Mouse (Mus musculus): Measurements from ENCODE around the gene Mrpl12. TPM values are rescaled to one million over a fixed set of nuclear protein-coding genes. Genes with fewer than 3 reads are reported as not detected.

Mrpl12 gene
- polyA plus RNA-seq, 1 experiment from 2014 or later: 145 TPM

DNA sequence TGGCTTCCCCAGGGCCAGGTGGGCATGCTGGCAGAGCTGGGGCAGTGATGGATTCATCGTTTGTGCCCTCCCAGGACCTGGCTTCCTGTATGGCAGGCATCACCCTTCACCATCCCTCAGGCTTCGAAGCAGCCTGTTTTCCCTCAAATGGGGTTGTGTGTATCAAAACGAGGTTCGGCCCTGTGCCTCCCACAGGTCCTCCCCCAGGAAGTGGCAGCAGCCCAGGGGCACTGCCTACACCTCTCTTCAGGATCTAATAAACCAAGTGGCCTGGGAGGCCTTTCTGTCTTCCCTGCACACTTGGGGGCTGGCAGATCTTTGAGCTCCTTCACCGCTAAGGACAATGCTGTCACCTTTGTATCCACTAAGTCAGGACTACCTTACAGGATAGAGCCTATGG is 14.5 kb downstream of the Mrpl12 start:
- Histone ChIP-seq H3K9ac (ENCODE audit: low read length) (no peak overlapping the region), H3K4me3 (replicated peaks; ENCODE audit: low read length) (no peak overlapping the region), H3K9me3 (replicated peaks; ENCODE audit: control insufficient read depth, low read length) (no peaks in the 10 kb centered on the region), H3K27me3 (ENCODE audit: control insufficient read depth, insufficient read depth, low read length) (no peaks in the 10 kb centered on the region), H3K4me1 (ENCODE audit: control insufficient read depth, insufficient read depth, low read length) (peaks cover 11% of the 10 kb centered on the region; the same call in 1 of the 2 replicates), H3K4me2 (ENCODE audit: low read depth, low read length) (no peak overlapping the region), H3K36me3 (ENCODE audit: control insufficient read depth, insufficient read depth, low read length) (peaks cover 9% of the 10 kb centered on the region), H3K27ac (ENCODE audit: low read length) (peak overlapping the region; percentile 86; the same call in 1 of the 2 replicates)
- WGBS: 85% methylated on average over 5 of the region's 5 CpGs
- no peak for ATAC-seq (ENCODE audit: insufficient read depth, low FRiP score)

DNA sequence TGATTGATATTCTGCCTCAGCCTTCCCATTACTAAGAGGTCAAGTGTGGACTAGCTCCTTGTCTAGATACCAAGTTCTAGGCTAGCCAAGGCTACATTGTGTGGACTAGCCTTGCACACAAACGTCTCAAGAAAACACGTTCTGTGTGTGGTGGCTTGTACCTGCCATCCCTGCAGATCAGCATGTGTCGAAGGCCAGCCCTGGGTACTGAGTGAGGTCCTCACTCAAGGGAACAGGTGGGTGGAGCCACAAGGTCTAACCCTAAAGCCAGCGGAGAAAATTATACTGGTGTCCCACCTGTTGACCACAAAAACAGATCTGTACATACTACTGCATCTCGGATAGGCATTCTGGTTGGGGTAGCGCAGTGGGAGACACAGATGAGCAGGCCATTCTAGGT is 15.5 kb downstream of the Mrpl12 start:
- H3K27me3 ChIP-seq (ENCODE audit: control insufficient read depth, insufficient read depth, low read length): no peaks in the 10 kb centered on the region
- no peak overlapping the region for H3K4me3 ChIP-seq (replicated peaks; ENCODE audit: low read length)
- ATAC-seq (ENCODE audit: insufficient read depth, low FRiP score): peak; percentile 15; the same call in 1 of the 2 replicates
- 67% methylated on average over 6 of the region's 6 CpGs for WGBS
- H3K9ac ChIP-seq (ENCODE audit: low read length): peak overlapping the region; percentile 20
- H3K27ac ChIP-seq (ENCODE audit: low read length): peak overlapping the region; percentile 86
- H3K36me3 ChIP-seq (ENCODE audit: control insufficient read depth, insufficient read depth, low read length): peaks cover 5% of the 10 kb centered on the region
- no peak overlapping the region for H3K4me2 ChIP-seq (ENCODE audit: low read depth, low read length)
- H3K9me3 ChIP-seq (replicated peaks; ENCODE audit: control insufficient read depth, low read length): no peaks in the 10 kb centered on the region
- H3K4me1 ChIP-seq (ENCODE audit: control insufficient read depth, insufficient read depth, low read length): peaks cover 10% of the 10 kb centered on the region; the same call in 1 of the 2 replicates

DNA sequence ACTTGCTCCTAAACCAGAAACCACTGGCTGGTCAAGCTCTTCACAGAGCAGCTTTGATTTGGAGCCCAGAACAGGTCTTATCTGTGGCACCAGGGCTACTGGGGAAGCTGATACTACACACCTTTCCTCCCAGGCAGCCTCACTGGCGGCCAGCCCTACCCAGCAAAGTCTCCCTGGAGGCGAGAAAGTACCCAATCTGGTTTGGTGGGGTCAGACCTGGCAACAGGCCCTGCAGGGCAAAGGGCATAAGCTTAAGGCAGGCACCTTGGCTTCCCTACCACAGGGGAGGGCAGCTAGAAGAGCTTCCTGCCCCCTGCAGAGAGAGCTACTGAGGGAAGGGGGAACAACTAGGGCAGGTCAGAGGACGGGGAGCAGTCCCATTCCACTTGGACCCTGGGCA is 15.9 kb downstream of the Mrpl12 start:
- Histone ChIP-seq H3K4me1 (ENCODE audit: control insufficient read depth, insufficient read depth, low read length) (peaks cover 10% of the 10 kb centered on the region; the same call in 1 of the 2 replicates), H3K4me2 (ENCODE audit: low read depth, low read length) (no peak overlapping the region), H3K27me3 (ENCODE audit: control insufficient read depth, insufficient read depth, low read length) (no peaks in the 10 kb centered on the region), H3K9ac (ENCODE audit: low read length) (peak overlapping the region; percentile 20), H3K36me3 (ENCODE audit: control insufficient read depth, insufficient read depth, low read length) (peaks cover 2% of the 10 kb centered on the region; the same call in 1 of the 2 replicates), H3K9me3 (replicated peaks; ENCODE audit: control insufficient read depth, low read length) (no peaks in the 10 kb centered on the region), H3K4me3 (replicated peaks; ENCODE audit: low read length) (no peak overlapping the region), H3K27ac (ENCODE audit: low read length) (peak overlapping the region; percentile 86)
- peak; percentile 89; the same call in 1 of the 2 replicates for ATAC-seq (ENCODE audit: insufficient read depth, low FRiP score)
- 15% methylated on average over 3 of the region's 3 CpGs for WGBS

DNA sequence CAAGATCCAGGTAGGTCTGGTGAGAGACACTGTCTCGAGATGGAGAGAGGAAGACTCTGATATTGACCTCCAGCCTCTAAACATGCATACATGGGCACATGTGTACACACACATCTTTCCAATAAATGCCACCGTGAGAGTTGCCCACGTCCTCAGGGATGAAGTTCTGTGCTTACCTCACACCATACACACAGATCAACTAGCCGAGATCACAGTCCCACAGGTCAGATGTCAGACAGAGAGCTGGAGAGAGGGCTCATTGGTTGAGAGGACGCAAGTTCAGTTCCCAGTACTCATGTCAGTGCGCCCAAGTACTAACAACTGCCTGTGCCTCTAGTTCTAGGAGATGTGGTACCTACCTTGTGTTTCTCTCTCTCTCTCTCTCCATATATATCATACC is 16.6 kb downstream of the Mrpl12 start:
- no peak overlapping the region for H3K4me2 ChIP-seq (ENCODE audit: low read depth, low read length)
- H3K27ac ChIP-seq (ENCODE audit: low read length): peak overlapping the region; percentile 86; the same call in 1 of the 2 replicates
- H3K9me3 ChIP-seq (replicated peaks; ENCODE audit: control insufficient read depth, low read length): no peaks in the 10 kb centered on the region
- 60% methylated on average over 6 of the region's 6 CpGs for WGBS
- H3K9ac ChIP-seq (ENCODE audit: low read length): no peak overlapping the region
- H3K4me1 ChIP-seq (ENCODE audit: control insufficient read depth, insufficient read depth, low read length): peaks cover 10% of the 10 kb centered on the region; the same call in 1 of the 2 replicates
- H3K36me3 ChIP-seq (ENCODE audit: control insufficient read depth, insufficient read depth, low read length): no peaks in the 10 kb centered on the region
- H3K4me3 ChIP-seq (replicated peaks; ENCODE audit: low read length): no peak overlapping the region
- ATAC-seq (ENCODE audit: insufficient read depth, low FRiP score): no peak
- H3K27me3 ChIP-seq (ENCODE audit: control insufficient read depth, insufficient read depth, low read length): no peaks in the 10 kb centered on the region

DNA sequence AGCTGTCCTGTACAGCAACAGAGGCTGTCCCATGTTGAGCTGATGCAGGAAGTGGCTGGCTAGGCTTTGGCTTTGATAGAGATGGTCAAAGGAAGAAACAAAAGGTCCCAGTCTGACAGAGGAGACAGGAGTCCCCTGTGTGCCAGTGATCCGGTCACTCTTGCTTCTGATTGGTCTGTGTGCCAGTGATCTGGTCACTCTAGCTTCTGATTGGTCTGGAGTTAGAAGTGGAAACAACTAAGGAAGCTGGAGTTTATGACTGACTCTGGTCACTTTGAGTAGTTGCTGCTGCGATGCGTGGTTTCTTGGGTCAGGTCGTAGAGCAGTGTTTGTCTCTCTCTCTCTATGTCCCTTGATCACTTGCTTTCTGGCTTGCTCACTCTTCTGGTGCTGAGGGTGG is 17.3 kb downstream of the Mrpl12 start:
- Histone ChIP-seq H3K9ac (ENCODE audit: low read length) (no peak overlapping the region), H3K4me2 (ENCODE audit: low read depth, low read length) (no peak overlapping the region), H3K36me3 (ENCODE audit: control insufficient read depth, insufficient read depth, low read length) (no peaks in the 10 kb centered on the region), H3K27me3 (ENCODE audit: control insufficient read depth, insufficient read depth, low read length) (no peaks in the 10 kb centered on the region), H3K27ac (ENCODE audit: low read length) (no peak overlapping the region), H3K4me1 (ENCODE audit: control insufficient read depth, insufficient read depth, low read length) (peaks cover 10% of the 10 kb centered on the region; the same call in 1 of the 2 replicates), H3K4me3 (replicated peaks; ENCODE audit: low read length) (no peak overlapping the region), H3K9me3 (replicated peaks; ENCODE audit: control insufficient read depth, low read length) (no peaks in the 10 kb centered on the region)
- no peak for ATAC-seq (ENCODE audit: insufficient read depth, low FRiP score)
- WGBS: 83% methylated on average over 4 of the region's 4 CpGs

DNA sequence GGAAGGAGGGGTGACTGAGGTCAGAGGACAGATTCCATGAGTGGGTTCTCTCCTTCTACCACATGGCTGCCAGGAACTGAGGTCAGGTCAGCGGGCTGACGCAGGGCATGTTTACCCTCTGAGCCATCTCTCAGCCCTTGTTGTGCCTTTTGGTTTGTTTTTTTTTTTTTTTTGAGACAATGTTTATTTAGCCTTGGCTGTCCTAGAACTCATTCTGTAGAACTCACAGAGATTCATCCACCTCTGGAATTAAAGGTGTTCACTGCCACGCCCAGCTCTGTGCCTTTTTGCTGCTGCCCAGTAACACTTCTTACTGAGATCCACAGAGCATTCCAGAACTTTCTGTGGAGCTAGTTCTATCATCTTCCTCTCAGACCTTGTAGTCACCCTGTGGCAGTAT is 21.2 kb downstream of the Mrpl12 start:
- no peak overlapping the region for H3K27ac ChIP-seq (ENCODE audit: low read length)
- H3K4me1 ChIP-seq (ENCODE audit: control insufficient read depth, insufficient read depth, low read length): peaks cover 12% of the 10 kb centered on the region; the same call in 1 of the 2 replicates
- no peaks in the 10 kb centered on the region for H3K36me3 ChIP-seq (ENCODE audit: control insufficient read depth, insufficient read depth, low read length)
- no peak overlapping the region for H3K4me2 ChIP-seq (ENCODE audit: low read depth, low read length)
- WGBS: 77% methylated on average over 3 of the region's 3 CpGs
- H3K27me3 ChIP-seq (ENCODE audit: control insufficient read depth, insufficient read depth, low read length): no peaks in the 10 kb centered on the region
- H3K4me3 ChIP-seq (replicated peaks; ENCODE audit: low read length): no peak overlapping the region
- no peaks in the 10 kb centered on the region for H3K9me3 ChIP-seq (replicated peaks; ENCODE audit: control insufficient read depth, low read length)
- H3K9ac ChIP-seq (ENCODE audit: low read length): no peak overlapping the region
- ATAC-seq (ENCODE audit: insufficient read depth, low FRiP score): no peak

DNA sequence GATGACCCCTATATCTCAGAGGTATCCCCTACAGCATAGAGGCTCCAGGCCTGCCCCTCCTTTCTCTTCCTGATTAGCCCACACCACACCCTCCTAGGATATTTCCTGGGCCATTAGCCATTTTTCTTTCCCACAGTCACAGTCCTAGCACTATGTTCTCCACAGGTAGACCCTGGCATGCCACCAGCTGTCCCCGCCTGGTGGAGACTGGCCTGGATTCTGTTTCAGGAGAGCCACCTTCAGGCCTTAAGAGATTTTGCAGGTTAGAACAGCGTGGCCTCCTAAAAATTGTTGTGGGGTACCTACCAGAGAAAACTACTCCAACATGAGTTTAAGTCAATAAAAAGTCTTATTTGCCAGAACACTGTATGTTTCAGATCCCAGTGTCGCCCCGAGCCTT is 22.5 kb downstream of the Mrpl12 start:
- H3K4me2 ChIP-seq (ENCODE audit: low read depth, low read length): no peak overlapping the region
- H3K4me3 ChIP-seq (replicated peaks; ENCODE audit: low read length): no peak overlapping the region
- peaks cover 9% of the 10 kb centered on the region; the same call in 1 of the 2 replicates for H3K4me1 ChIP-seq (ENCODE audit: control insufficient read depth, insufficient read depth, low read length)
- 47% methylated on average over 4 of the region's 4 CpGs for WGBS
- peak overlapping the region; percentile 91 for H3K27ac ChIP-seq (ENCODE audit: low read length)
- H3K36me3 ChIP-seq (ENCODE audit: control insufficient read depth, insufficient read depth, low read length): no peaks in the 10 kb centered on the region
- no peaks in the 10 kb centered on the region for H3K9me3 ChIP-seq (replicated peaks; ENCODE audit: control insufficient read depth, low read length)
- H3K27me3 ChIP-seq (ENCODE audit: control insufficient read depth, insufficient read depth, low read length): no peaks in the 10 kb centered on the region
- no peak overlapping the region for H3K9ac ChIP-seq (ENCODE audit: low read length)
- peak; percentile 54; the same call in 1 of the 2 replicates for ATAC-seq (ENCODE audit: insufficient read depth, low FRiP score)

DNA sequence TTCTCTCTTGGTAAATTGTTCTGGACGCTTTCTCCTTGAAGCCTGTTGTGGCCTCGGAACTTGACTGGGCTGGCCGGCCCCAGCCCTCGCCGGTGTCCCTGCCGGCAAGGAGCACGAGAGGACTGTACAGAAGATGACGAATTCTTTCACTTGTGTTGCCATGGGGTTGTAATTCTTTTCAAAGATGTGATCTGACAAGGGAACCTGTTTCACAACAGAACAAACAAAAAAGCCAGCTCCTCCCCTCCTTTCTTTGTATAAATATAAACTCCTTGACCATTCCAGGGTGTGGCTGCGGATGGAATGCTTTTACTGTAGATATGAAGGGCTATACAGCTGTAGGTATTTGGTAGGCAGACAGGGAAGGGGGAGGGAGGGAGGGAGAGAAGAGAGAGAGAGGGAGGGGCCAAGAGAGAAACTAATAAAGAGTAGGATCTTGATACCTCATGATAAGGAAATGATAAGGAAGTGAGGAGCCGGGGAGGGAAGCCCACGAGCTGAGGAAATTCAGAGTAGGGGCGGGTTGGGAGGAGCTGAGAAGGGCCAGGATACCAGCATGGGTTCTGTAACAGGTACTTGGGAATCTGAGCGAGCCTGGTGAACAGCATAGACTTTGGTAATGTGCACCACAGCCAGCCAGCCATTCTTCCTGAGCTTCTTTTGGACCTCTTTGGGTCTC is 23.3 kb downstream of the Mrpl12 start:
- H3K9me3 ChIP-seq (replicated peaks; ENCODE audit: control insufficient read depth, low read length): no peaks in the 10 kb centered on the region
- H3K27me3 ChIP-seq (ENCODE audit: control insufficient read depth, insufficient read depth, low read length): no peaks in the 10 kb centered on the region
- peak; percentile 85 for ATAC-seq (ENCODE audit: insufficient read depth, low FRiP score)
- no peaks in the 10 kb centered on the region for H3K36me3 ChIP-seq (ENCODE audit: control insufficient read depth, insufficient read depth, low read length)
- H3K4me3 ChIP-seq (replicated peaks; ENCODE audit: low read length): no peak overlapping the region
- H3K4me1 ChIP-seq (ENCODE audit: control insufficient read depth, insufficient read depth, low read length): peaks cover 9% of the 10 kb centered on the region; the same call in 1 of the 2 replicates
- 57% methylated on average over 13 of the region's 13 CpGs for WGBS
- H3K4me2 ChIP-seq (ENCODE audit: low read depth, low read length): no peak overlapping the region
- H3K9ac ChIP-seq (ENCODE audit: low read length): no peak overlapping the region
- H3K27ac ChIP-seq (ENCODE audit: low read length): peak overlapping the region; percentile 91

DNA sequence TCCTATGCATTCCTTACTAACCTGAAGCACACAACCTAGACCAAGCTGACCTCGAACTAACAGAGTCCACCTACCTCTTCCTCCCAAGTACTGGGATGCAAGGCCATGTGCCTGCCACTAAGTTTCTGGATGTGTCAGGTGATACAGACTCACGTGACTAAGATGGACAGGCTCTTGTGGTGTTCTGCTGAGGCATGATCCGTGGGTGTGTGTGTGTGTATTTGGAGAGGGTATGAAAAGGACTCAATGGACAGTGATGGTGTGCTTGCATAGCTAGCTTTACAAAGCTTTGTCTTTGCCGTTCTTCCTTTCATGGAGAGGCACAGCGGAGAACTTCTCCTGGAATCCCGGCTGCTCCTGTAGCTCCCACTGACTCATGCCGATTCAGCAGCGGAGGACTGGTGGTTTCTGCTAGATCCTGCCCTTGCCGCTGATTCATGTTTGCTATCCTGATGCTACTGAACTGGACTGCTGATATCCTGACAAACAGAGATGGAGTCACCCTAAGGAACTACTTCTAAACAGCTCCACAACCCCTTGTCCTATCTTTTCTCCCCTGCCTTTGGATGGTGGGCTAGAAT is 24.0 kb downstream of the Mrpl12 start:
- H3K36me3 ChIP-seq (ENCODE audit: control insufficient read depth, insufficient read depth, low read length): no peaks in the 10 kb centered on the region
- peaks cover 9% of the 10 kb centered on the region; the same call in 1 of the 2 replicates for H3K4me1 ChIP-seq (ENCODE audit: control insufficient read depth, insufficient read depth, low read length)
- 65% methylated on average over 9 of the region's 9 CpGs for WGBS
- H3K4me3 ChIP-seq (replicated peaks; ENCODE audit: low read length): no peak overlapping the region
- H3K27ac ChIP-seq (ENCODE audit: low read length): peak overlapping the region; percentile 89
- no peaks in the 10 kb centered on the region for H3K27me3 ChIP-seq (ENCODE audit: control insufficient read depth, insufficient read depth, low read length)
- H3K9me3 ChIP-seq (replicated peaks; ENCODE audit: control insufficient read depth, low read length): no peaks in the 10 kb centered on the region
- no peak overlapping the region for H3K9ac ChIP-seq (ENCODE audit: low read length)
- no peak overlapping the region for H3K4me2 ChIP-seq (ENCODE audit: low read depth, low read length)
- no peak for ATAC-seq (ENCODE audit: insufficient read depth, low FRiP score)
